Mouse (Mus musculus) limb, embryonic 14.5 days (tissue): Measurements from ENCODE around the gene BC030867. TPM values are rescaled to one million over a fixed set of nuclear protein-coding genes. Genes with fewer than 3 reads are reported as not detected.

ENCODE experiments used
- ATAC-seq: fragments of 200-750 bp; cut with Nextera tagmentation; 2 replicates; pipeline ENCODE4 v1.8.0; 2017; ENCODE audit warnings: low read depth, moderate number of reproducible peaks, moderate TSS enrichment; ENCODE audit not compliant: low FRiP score
- DNase-seq: peaks from one replicate; pipeline ENCODE4 v3.0.0-alpha.2; 2015; ENCODE audit warnings: low spot score
- H3K27ac ChIP-seq: fragments of 300-500 bp; sonication (generic); replicated peaks from 2 replicates; pipeline ENCODE4 v1.5.1; 2014; ENCODE audit warnings: low read depth, mild to moderate bottlenecking, low read length, moderate library complexity, mixed read lengths
- H3K27me3 ChIP-seq: fragments of 300-500 bp; sonication (generic); 2 replicates; pipeline ENCODE4 v1.6.1; 2014; ENCODE audit warnings: low read length, mixed read lengths; ENCODE audit not compliant: control insufficient read depth, insufficient read depth
- H3K36me3 ChIP-seq: fragments of 300-500 bp; sonication (generic); 2 replicates; pipeline ENCODE4 v1.6.1; 2014; ENCODE audit warnings: mild to moderate bottlenecking, low read length, moderate library complexity, mixed read lengths; ENCODE audit not compliant: control insufficient read depth, insufficient read depth
- H3K4me1 ChIP-seq: fragments of 300-500 bp; sonication (generic); 2 replicates; pipeline ENCODE4 v1.6.1; 2014; ENCODE audit warnings: antibody characterized with exemption, low read length, mixed read lengths; ENCODE audit not compliant: control insufficient read depth, insufficient read depth
- H3K4me2 ChIP-seq: fragments of 300-500 bp; sonication (generic); replicated peaks from 2 replicates; pipeline ENCODE4 v1.6.1; 2014; ENCODE audit warnings: low read depth, mild to moderate bottlenecking, low read length, moderate library complexity; ENCODE audit not compliant: severe bottlenecking
- H3K4me3 ChIP-seq: fragments of 300-500 bp; sonication (generic); replicated peaks from 2 replicates; pipeline ENCODE4 v1.5.1; 2014; ENCODE audit warnings: low read length
- H3K9ac ChIP-seq: fragments of 300-500 bp; sonication (generic); 2 replicates; pipeline ENCODE4 v1.6.1; 2014; ENCODE audit warnings: mild to moderate bottlenecking, low read depth, low read length, moderate library complexity; ENCODE audit not compliant: severe bottlenecking
- H3K9me3 ChIP-seq: fragments of 300-500 bp; sonication (generic); 2 replicates; pipeline ENCODE4 v1.6.1; 2016; ENCODE audit warnings: low read length; ENCODE audit not compliant: control insufficient read depth
- POLR2A ChIP-seq: fragments of 200-500 bp; IDR thresholded peaks from 2 replicates; pipeline ENCODE4 v1.8.0; 2012; ENCODE audit warnings: inconsistent platforms, mild to moderate bottlenecking, moderate library complexity, borderline replicate concordance; ENCODE audit not compliant: insufficient read depth, insufficient read length; ENCODE audit errors: extremely low read depth
- WGBS: fragments of 180-500 bp; shearing (Covaris S2); extraction: QIAGEN DNeasy Blood & Tissue Kit; methylation state at CpG from one replicate; pipeline ENCODE4 v1.1.7; 2014; 5-methylcytosine and 5-hydroxymethylcytosine counted together
- polyA plus RNA-seq, 2 experiments: library from polyadenylated mRNA; depleted of rRNA in 1 of 2; stranded (reverse) in 1 of 2; unstranded in 1 of 2; fragments of >200 nt; fragmentation: Nextera tagmentation in 1 of 2; extraction: Ambion mirVana in 1 of 2; gene quantifications; 2 replicates each; pipeline versions ENCODE4 v1.2.1 to v1.2.3; 2012 to 2014

The BC030867 gene
- polyA plus RNA-seq, 2 experiments: 11.9 to 14.2 TPM

DNA sequence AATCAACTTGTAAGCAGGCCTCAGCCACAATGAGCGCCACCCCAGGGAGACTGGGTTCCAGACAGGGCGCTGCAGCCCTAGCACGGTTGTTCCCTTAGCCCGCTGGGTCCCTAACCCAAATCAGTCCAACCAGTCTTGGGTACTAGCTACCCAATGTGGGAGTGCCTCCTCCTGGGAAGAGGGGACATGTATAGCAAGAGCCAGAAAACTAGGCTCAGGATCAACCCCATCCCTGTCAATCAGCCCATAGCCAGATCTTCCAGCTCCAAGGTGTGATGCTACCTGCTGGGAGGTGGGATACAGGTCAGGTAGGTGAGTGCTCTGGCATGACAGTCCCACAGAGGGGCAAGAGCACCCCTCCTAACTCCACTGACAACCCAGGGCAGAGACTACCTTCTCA lies 41.5 kb downstream of the BC030867 start:
- no peak overlapping the region for H3K4me2 ChIP-seq
- H3K27ac ChIP-seq: no peak overlapping the region
- H3K9ac ChIP-seq: no peak overlapping the region
- 85% methylated on average over 4 of the region's 4 CpGs for WGBS
- no peak overlapping the region for H3K4me3 ChIP-seq
- H3K36me3 ChIP-seq: peaks cover 63% of the 10 kb centered on the region
- no peaks in the 10 kb centered on the region for H3K27me3 ChIP-seq
- TF ChIP-seq POLR2A: no peak
- H3K4me1 ChIP-seq: peaks cover 10% of the 10 kb centered on the region
- DNase-seq (no peak), ATAC-seq (no peak)
- H3K9me3 ChIP-seq: no peaks in the 10 kb centered on the region

DNA sequence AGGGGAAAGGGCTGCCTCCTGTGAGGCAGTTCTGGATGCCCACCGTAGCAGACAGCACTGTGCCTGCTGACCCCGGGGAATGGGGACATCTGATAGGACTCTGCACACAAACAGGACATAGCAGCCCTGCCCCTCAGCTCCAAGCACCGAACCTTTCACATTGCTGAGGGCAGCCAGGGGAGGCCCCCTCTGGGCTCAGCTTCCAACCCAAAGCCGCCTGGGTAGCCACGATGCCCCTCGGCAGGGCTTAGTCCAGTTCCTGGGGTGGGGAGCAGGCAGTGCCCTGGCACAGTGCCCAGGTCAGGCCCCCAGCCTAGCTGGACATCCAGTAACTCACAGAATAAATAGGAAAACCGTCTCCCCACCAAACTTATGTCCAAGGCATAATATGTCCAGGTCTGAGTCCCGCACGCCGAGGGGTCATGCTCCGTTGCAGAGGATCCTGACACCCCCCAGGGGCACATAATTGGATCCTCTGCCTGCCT lies 42.4 kb downstream of the BC030867 start:
- Histone ChIP-seq H3K36me3 (peaks cover 63% of the 10 kb centered on the region), H3K4me1 (0 out of 2 replicates have a peak, but pooled peaks cover 5% of the 10 kb centered on the region), H3K4me3 (no peak overlapping the region), H3K27ac (no peak overlapping the region), H3K9me3 (no peaks in the 10 kb centered on the region), H3K27me3 (no peaks in the 10 kb centered on the region), H3K4me2 (no peak overlapping the region), H3K9ac (no peak overlapping the region)
- no peak for ATAC-seq
- no peak for DNase-seq
- TF ChIP-seq POLR2A: no peak
- 78% methylated on average over 8 of the region's 11 CpGs for WGBS

DNA sequence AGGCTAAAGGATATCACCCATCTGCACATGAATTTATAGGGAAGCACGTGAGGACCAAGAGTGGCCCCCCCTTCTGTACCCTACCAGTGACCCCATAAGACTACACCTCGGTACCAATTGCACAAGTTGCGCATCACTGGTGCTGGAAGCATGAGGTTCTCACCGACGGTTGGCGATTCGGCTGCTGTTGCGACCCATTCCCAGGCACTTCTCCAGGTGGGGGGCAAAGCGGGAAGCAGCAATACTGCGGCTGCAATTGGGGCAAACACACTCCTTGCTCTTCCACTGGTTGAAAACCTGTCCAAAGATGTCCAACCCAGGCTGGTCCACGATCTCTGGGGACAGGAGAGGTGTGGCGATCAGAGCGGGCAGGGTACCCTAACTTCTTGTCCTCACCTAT lies 45.3 kb downstream of the BC030867 start:
- no peak overlapping the region for H3K4me2 ChIP-seq
- H3K4me1 ChIP-seq: peaks cover 13% of the 10 kb centered on the region; the same call in 1 of the 2 replicates
- ATAC-seq: no peak
- H3K4me3 ChIP-seq: no peak overlapping the region
- H3K27me3 ChIP-seq: no peaks in the 10 kb centered on the region
- H3K27ac ChIP-seq: no peak overlapping the region
- DNase-seq: no peak
- no peak overlapping the region for H3K9ac ChIP-seq
- peaks cover 47% of the 10 kb centered on the region for H3K36me3 ChIP-seq
- no peak for TF ChIP-seq POLR2A
- 95% methylated on average over 13 of the region's 13 CpGs for WGBS
- H3K9me3 ChIP-seq: no peaks in the 10 kb centered on the region

DNA sequence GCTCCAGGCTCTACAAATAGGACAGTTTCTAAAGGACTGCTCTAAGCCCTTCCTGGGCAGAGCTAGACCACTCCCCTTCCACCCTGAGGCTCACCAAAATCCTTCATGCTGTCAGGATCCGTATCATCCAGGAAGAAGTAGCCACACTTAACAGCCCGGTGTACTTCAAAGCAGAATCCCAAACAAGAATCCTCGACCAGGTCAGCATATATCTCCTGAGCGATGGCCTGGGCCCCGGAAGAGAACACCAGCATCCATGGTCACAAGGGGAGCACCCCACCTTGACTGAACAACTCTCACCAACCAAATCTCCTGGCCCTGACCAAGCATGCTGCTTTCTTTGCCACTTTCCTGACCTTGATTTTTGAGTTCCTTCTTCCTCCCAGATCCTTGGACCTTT lies 45.7 kb downstream of the BC030867 start:
- TF ChIP-seq POLR2A: no peak
- H3K27ac ChIP-seq: no peak overlapping the region
- no peak for DNase-seq

DNA sequence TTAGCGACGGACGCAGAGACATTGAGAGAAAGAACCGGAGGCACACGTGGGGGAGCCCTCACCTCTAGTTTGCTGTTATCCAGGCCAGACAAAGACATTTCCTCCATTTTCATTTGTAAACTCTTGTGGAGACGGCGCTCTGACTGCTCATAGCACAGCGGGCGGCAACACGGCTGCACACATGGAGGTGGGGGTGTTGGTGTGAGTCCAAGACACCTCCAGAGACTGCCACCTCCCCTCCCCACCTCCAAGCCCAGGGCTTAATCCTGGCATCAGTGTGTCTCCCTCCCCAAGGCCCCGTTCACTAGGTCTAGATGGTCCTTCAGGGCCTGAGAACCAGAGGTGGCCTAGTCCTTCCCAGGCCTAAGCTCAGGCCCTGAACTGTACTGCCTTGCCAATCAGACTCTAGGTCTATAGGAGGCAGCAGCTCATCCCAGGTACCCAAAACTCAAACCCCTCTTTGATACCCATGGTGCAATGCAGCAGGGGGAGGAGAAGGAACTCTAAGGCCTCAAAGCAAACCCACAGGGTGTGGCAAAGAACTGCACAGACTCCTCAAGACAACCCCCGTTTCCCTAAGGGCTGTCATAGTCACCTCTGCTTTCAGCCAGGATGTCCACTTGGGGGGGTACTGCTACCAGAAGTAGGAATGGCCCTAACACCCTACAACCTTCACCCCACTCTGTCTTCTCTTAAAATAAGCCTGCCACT lies 46.4 kb downstream of the BC030867 start:
- H3K27me3 ChIP-seq: no peaks in the 10 kb centered on the region
- H3K4me1 ChIP-seq: peaks cover 13% of the 10 kb centered on the region; the same call in 1 of the 2 replicates
- no peak for TF ChIP-seq POLR2A
- DNase-seq (peak; percentile 48), ATAC-seq (no peak)
- H3K4me3 ChIP-seq: peak overlapping the region; percentile 89
- peak overlapping the region; percentile 91 for H3K9ac ChIP-seq
- peak overlapping the region; percentile 77 for H3K4me2 ChIP-seq
- 72% methylated on average over 12 of the region's 12 CpGs for WGBS
- no peaks in the 10 kb centered on the region for H3K9me3 ChIP-seq
- peaks cover 42% of the 10 kb centered on the region for H3K36me3 ChIP-seq
- H3K27ac ChIP-seq: peak overlapping the region; percentile 99

More for the DNA sequence above, 45.7 kb downstream of the BC030867 start:
- 68% methylated on average over 5 of the region's 5 CpGs for WGBS
- ATAC-seq: no peak
- Histone ChIP-seq H3K4me3 (peak overlapping the region; percentile 89; the same call in 1 of the 2 replicates), H3K27me3 (no peaks in the 10 kb centered on the region), H3K36me3 (peaks cover 45% of the 10 kb centered on the region), H3K4me1 (peaks cover 13% of the 10 kb centered on the region; the same call in 1 of the 2 replicates), H3K9ac (0 out of 2 replicates have a peak overlapping the region, but pooled peaks have one; percentile 91), H3K4me2 (no peak overlapping the region; the same call in 1 of the 2 replicates), H3K9me3 (no peaks in the 10 kb centered on the region)
